Mouse (Mus musculus) midbrain, postnatal 0 days (tissue): ENCODE results near the gene Adamts4. TPM values are rescaled to one million over a fixed set of nuclear protein-coding genes. Genes with fewer than 3 reads are reported as not detected.

Experiments used
- ATAC-seq: fragments of 200-750 bp; cut with Nextera tagmentation; 2 replicates; pipeline ENCODE4 v1.8.0; 2017; ENCODE audit warnings: moderate number of reproducible peaks, mild to moderate bottlenecking, moderate TSS enrichment, moderate library complexity; ENCODE audit not compliant: low FRiP score
- DNase-seq: peaks from one replicate; pipeline ENCODE4 v3.0.0-alpha.2; 2015; ENCODE audit warnings: low spot score
- H3K27ac ChIP-seq: fragments of 300-500 bp; sonication (generic); 2 replicates; pipeline ENCODE4 v1.5.1; 2014; ENCODE audit warnings: low read depth, mild to moderate bottlenecking, low read length, mixed read lengths
- H3K27me3 ChIP-seq: fragments of 300-500 bp; sonication (generic); 2 replicates; pipeline ENCODE4 v1.6.1; 2014; ENCODE audit warnings: low read length, control low read depth, mixed read lengths; ENCODE audit not compliant: insufficient read depth
- H3K36me3 ChIP-seq: fragments of 300-500 bp; sonication (generic); 2 replicates; pipeline ENCODE4 v1.6.1; 2014; ENCODE audit warnings: low read length, control low read depth, mixed read lengths; ENCODE audit not compliant: insufficient read depth
- H3K4me1 ChIP-seq: fragments of 300-500 bp; sonication (generic); 2 replicates; pipeline ENCODE4 v1.6.1; 2014; ENCODE audit warnings: mild to moderate bottlenecking, control low read depth, antibody characterized with exemption, low read length, mixed read lengths; ENCODE audit not compliant: insufficient read depth
- H3K4me2 ChIP-seq: fragments of 300-500 bp; sonication (generic); 2 replicates; pipeline ENCODE4 v1.6.1; 2014; ENCODE audit warnings: low read depth, mild to moderate bottlenecking, low read length, mixed read lengths; ENCODE audit not compliant: poor library complexity, severe bottlenecking
- H3K4me3 ChIP-seq: fragments of 300-500 bp; sonication (generic); 2 replicates; pipeline ENCODE4 v1.5.1; 2014; ENCODE audit warnings: low read depth, mild to moderate bottlenecking, low read length, moderate library complexity
- H3K9ac ChIP-seq: fragments of 300-500 bp; sonication (generic); replicated peaks from 2 replicates; pipeline ENCODE4 v1.6.1; 2014; ENCODE audit warnings: mild to moderate bottlenecking, low read length, moderate library complexity, mixed read lengths; ENCODE audit not compliant: poor library complexity, severe bottlenecking
- H3K9me3 ChIP-seq: fragments of 300-500 bp; sonication (generic); 2 replicates; pipeline ENCODE4 v1.6.1; 2016; ENCODE audit warnings: low read length, control low read depth
- CTCF ChIP-seq: IDR thresholded peaks from 2 replicates; pipeline ENCODE4 v1.5.1; 2016; ENCODE audit warnings: antibody characterized with exemption, mild to moderate bottlenecking
- WGBS: fragments of 180-500 bp; shearing (Covaris S2); extraction: QIAGEN DNeasy Blood & Tissue Kit; methylation state at CpG from one replicate; pipeline ENCODE4 v1.1.7; 2014; 5-methylcytosine and 5-hydroxymethylcytosine counted together
- polyA plus RNA-seq: library from polyadenylated mRNA; unstranded; fragments of >200 nt; fragmentation: Nextera tagmentation; extraction: Ambion mirVana; gene quantifications from 2 replicates; pipeline ENCODE4 v1.2.1, GENCODE M21; 2015
- total RNA-seq: library from RNA; depleted of rRNA; stranded (reverse); fragments of >200 nt; gene quantifications from 2 replicates; pipeline ENCODE4 v1.2.3, GENCODE M21; 2014; rRNA removed

Gene Adamts4
- total RNA-seq (5.2 and 8.2 TPM in 2 replicates), polyA plus RNA-seq (3.4 and 4.2 TPM in 2 replicates)

DNA sequence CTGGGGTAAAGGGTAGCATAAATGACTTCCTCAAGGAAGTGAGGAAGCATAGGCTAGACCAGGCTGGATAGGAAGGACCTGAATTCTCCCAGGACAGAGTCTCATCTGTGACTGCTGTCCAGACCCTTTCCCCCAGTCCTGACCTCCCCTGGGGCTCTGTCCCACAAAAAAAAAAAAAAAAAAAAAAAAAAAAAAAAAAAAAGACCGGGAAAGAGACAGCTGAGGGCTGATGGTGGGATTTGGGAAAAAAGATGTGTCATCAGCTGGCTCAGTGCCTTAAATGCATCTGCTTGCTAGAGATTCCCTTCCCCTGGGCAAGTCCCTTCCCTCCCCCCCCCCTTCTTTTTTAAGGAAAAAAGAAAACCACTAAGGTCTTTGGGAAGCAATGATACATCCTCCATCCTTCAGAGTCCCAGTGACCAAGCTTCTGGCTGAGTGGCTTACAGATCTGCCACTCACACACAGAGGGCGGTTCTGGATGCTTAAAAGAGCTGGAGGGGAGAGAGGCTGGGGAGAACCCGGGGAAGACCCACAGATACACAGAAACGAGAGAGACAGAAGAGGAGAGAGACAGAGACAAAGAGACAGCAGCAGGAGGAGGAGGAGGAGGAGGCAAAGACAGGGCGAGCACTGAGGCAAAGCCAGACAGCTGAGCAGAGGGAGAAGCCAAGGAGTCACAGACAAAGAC, at the start of gene Adamts4:
TSS of gene Adamts4 (plus strand) at position 509 of the 688 bp plus-strand sequence.
- Histone ChIP-seq H3K36me3 (no peaks in the 10 kb centered on the region), H3K27ac (no peak within 1 kb of the TSS), H3K4me2 (peak within 1 kb of the TSS; percentile 57), H3K9ac (peak within 1 kb of the TSS; percentile 30), H3K4me3 (peak within 1 kb of the TSS; percentile 31), H3K4me1 (peaks cover 9% of the 10 kb centered on the region; the same call in 1 of the 2 replicates), H3K9me3 (no peaks in the 10 kb centered on the region), H3K27me3 (no peaks in the 10 kb centered on the region)
- TF ChIP-seq CTCF, result no peak
- 3% methylated on average over 4 of the region's 5 CpGs for WGBS
- no peak for ATAC-seq
- peak; percentile 70 for DNase-seq

GRCm38 (mm10) chr1:171200769-171201168, 49.5 kb upstream of the Adamts4 start:
- WGBS, result 97% methylated on average over 1 of the region's 1 CpGs
- no peak for TF ChIP-seq CTCF
- Histone ChIP-seq H3K27ac (no peak overlapping the region), H3K27me3 (no peaks in the 10 kb centered on the region), H3K9me3 (no peaks in the 10 kb centered on the region), H3K4me1 (no peaks in the 10 kb centered on the region), H3K4me3 (no peak overlapping the region), H3K9ac (no peak overlapping the region), H3K4me2 (no peak overlapping the region), H3K36me3 (no peaks in the 10 kb centered on the region)
- DNase-seq, result no peak
- ATAC-seq, result no peak

GRCm38 (mm10) chr1:171203471-171204248, 46.6 kb upstream of the Adamts4 start:
- ATAC-seq, result no peak
- 51% methylated on average over 10 of the region's 11 CpGs for WGBS
- no peak overlapping the region for H3K27ac ChIP-seq

DNA sequence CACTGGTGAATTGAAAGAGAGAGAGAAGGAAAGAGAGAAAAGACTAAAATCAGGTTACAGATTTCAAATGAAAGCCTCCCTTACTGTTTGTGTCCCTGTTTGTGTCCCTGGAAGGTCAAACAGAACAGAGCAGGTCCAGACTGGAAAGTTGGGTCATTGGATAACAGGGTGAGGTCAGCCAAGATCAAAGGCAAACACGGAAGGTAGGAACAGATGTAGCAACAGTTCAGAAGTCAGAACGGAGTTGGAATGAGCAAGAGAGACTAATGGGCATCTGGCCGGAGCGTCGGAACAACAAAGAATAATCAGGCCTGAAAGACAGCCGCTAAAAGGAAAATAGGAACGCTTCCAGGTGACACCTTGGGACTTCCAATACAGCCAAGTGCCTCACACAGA, 46.0 kb upstream of the Adamts4 start:
- no peaks in the 10 kb centered on the region for H3K9me3 ChIP-seq
- H3K4me1 ChIP-seq, result no peaks in the 10 kb centered on the region
- WGBS, result 58% methylated on average over 7 of the region's 7 CpGs
- no peak overlapping the region for H3K9ac ChIP-seq
- H3K36me3 ChIP-seq, result no peaks in the 10 kb centered on the region
- H3K4me2 ChIP-seq, result no peak overlapping the region
- H3K4me3 ChIP-seq, result no peak overlapping the region
- no peak overlapping the region for H3K27ac ChIP-seq
- ATAC-seq (no peak), DNase-seq (no peak)
- TF ChIP-seq CTCF, result no peak
- no peaks in the 10 kb centered on the region for H3K27me3 ChIP-seq

More at GRCm38 (mm10) chr1:171203471-171204248, 46.6 kb upstream of the Adamts4 start:
- TF ChIP-seq CTCF, result no peak
- Histone ChIP-seq H3K9me3 (no peaks in the 10 kb centered on the region), H3K4me1 (no peaks in the 10 kb centered on the region), H3K4me2 (no peak overlapping the region), H3K4me3 (no peak overlapping the region), H3K36me3 (no peaks in the 10 kb centered on the region), H3K27me3 (no peaks in the 10 kb centered on the region), H3K9ac (no peak overlapping the region)
- DNase-seq, result no peak

GRCm38 (mm10) chr1:171205704-171206493, 44.3 kb upstream of the Adamts4 start:
- ATAC-seq, result no peak
- H3K9me3 ChIP-seq, result no peaks in the 10 kb centered on the region
- no peak for DNase-seq
- H3K9ac ChIP-seq, result no peak overlapping the region
- H3K4me2 ChIP-seq, result no peak overlapping the region
- H3K4me3 ChIP-seq, result no peak overlapping the region
- no peak for TF ChIP-seq CTCF
- WGBS, result 64% methylated on average over 6 of the region's 6 CpGs
- H3K4me1 ChIP-seq, result no peaks in the 10 kb centered on the region
- no peaks in the 10 kb centered on the region for H3K27me3 ChIP-seq
- no peak overlapping the region for H3K27ac ChIP-seq
- H3K36me3 ChIP-seq, result no peaks in the 10 kb centered on the region
